Mouse (Mus musculus): ENCODE data around the gene Tfap2c.

- TF ChIP-seq POLR2A (IDR thresholded peaks at IDR 0.05; ENCODE audit: control insufficient read depth, low read depth, low read length) = no peak
- TF ChIP-seq CTCF (IDR thresholded peaks at IDR 0.05; ENCODE audit: control insufficient read depth, insufficient read depth, insufficient replicate concordance, low read depth, low read length) = no peak
Measured at GRCm38 (mm10) chr2:172577196-172577766, 27.9 kb downstream of the Tfap2c start.
